8 mouse cellular contexts compared by ENCODE assay signal in genomic region chr2:129408476-129408875, GRCm38 (mm10). TPM values are rescaled to one million over a fixed set of nuclear protein-coding genes. Genes with fewer than 3 reads are reported as not detected.
DNase-seq lines count a peak whose midpoint lies in the region; ATAC-seq and TF ChIP-seq lines count a peak whose summit lies in the region.

No protein-coding gene starts in this region.

- ATAC-seq in liver, embryonic 12.5 days, result no peak
- peak; percentile 53; the same call in 1 of the 2 replicates for ATAC-seq in stomach, embryonic 15.5 days (ENCODE audit: insufficient read depth, low FRiP score, low read depth)

- H3K4me2 ChIP-seq in liver, embryonic 12.5 days, result no peak overlapping the region
- no peak overlapping the region for H3K4me2 ChIP-seq in stomach, embryonic 15.5 days

- H3K9me3 ChIP-seq in liver, embryonic 12.5 days (replicated peaks), result no peaks in the 10 kb centered on the region
- no peaks in the 10 kb centered on the region for H3K9me3 ChIP-seq in stomach, embryonic 15.5 days

- peak; percentile 87 for TF ChIP-seq CTCF in liver, adult 2 months (IDR thresholded peaks at IDR 0.05; ENCODE audit: low read depth, low read length)

- WGBS in liver, embryonic 12.5 days (ENCODE audit: insufficient replicate concordance), result 17% methylated on average over 18 of the region's 18 CpGs
- 12% methylated on average over 18 of the region's 18 CpGs for WGBS in liver, adult 2 months
- 17% methylated on average over 18 of the region's 18 CpGs for WGBS in stomach, embryonic 15.5 days

- TF ChIP-seq POLR2A in liver, adult 2 months (IDR thresholded peaks at IDR 0.05; ENCODE audit: extremely low read depth, insufficient read depth, low read length), result no peak

- no peak overlapping the region for H3K27ac ChIP-seq in liver, embryonic 12.5 days
- no peak overlapping the region for H3K27ac ChIP-seq in liver, adult 2 months (replicated peaks; ENCODE audit: insufficient read depth, low read depth, low read length)
- H3K27ac ChIP-seq in stomach, embryonic 15.5 days, result no peak overlapping the region

- no peaks in the 10 kb centered on the region for H3K79me2 ChIP-seq in liver, adult 2 months (ENCODE audit: control insufficient read depth, insufficient read depth, low read length)

- H3K4me3 ChIP-seq in liver, embryonic 12.5 days, result no peak overlapping the region
- no peak overlapping the region for H3K4me3 ChIP-seq in liver, adult 2 months (ENCODE audit: insufficient read depth, low read depth, low read length)
- no peak overlapping the region for H3K4me3 ChIP-seq in stomach, embryonic 15.5 days (replicated peaks)

- H3K27me3 ChIP-seq in liver, embryonic 12.5 days (replicated peaks), result no peaks in the 10 kb centered on the region
- H3K27me3 ChIP-seq in liver, adult 2 months (ENCODE audit: control insufficient read depth, insufficient read depth, low read length), result no peaks in the 10 kb centered on the region
- H3K27me3 ChIP-seq in stomach, embryonic 15.5 days (replicated peaks), result no peaks in the 10 kb centered on the region

- DNase-seq in liver, result peak; percentile 74
- peak; percentile 81 for DNase-seq in embryo, embryonic 10 days (ENCODE audit: low spot score)
- peak; percentile 56 to 73 for DNase-seq in gastrocnemius, postnatal 4 days (ENCODE audit: low spot score in 2 of 2)
- DNase-seq in kidney, adult 9 months, result peak; percentile 53
- no peak for DNase-seq in liver, adult 2 months (ENCODE audit: extremely low read depth, low read depth, low spot score)
- DNase-seq in natural killer cell, adult 2 months (ENCODE audit: low spot score in 2 of 2), result peak; percentile 15 to 44

- peaks cover 5% of the 10 kb centered on the region for H3K4me1 ChIP-seq in liver, embryonic 12.5 days
- no peaks in the 10 kb centered on the region for H3K4me1 ChIP-seq in liver, adult 2 months (ENCODE audit: control insufficient read depth, insufficient read depth, low read length)
- H3K4me1 ChIP-seq in stomach, embryonic 15.5 days, result no peaks in the 10 kb centered on the region

- no peak overlapping the region for H3K9ac ChIP-seq in liver, embryonic 12.5 days
- H3K9ac ChIP-seq in liver, adult 2 months (ENCODE audit: low read depth, low read length), result no peak overlapping the region
- H3K9ac ChIP-seq in stomach, embryonic 15.5 days, result no peak overlapping the region

- H3K36me3 ChIP-seq in liver, embryonic 12.5 days, result no peaks in the 10 kb centered on the region
- no peaks in the 10 kb centered on the region for H3K36me3 ChIP-seq in liver, adult 2 months (ENCODE audit: control insufficient read depth, insufficient read depth, low read length)
- no peaks in the 10 kb centered on the region for H3K36me3 ChIP-seq in stomach, embryonic 15.5 days

RNA-seq across cellular contexts. Expression of gene Il1b, which starts 37.5 kb away (rescaled TPM):
- 0.38 and 0.44 TPM in 2 replicates for polyA plus RNA-seq in liver, embryonic 12.5 days (2016; fragmentation: Nextera tagmentation; extraction: Ambion mirVana)
- total RNA-seq in gastrocnemius, postnatal 4 days (2021), result under 1 TPM in 1 of 2 experiments, not detected in 1; 0.52 TPM
- total RNA-seq in liver, adult 2 months (2014; rRNA removed), result 1.8 and 2.1 TPM in 2 replicates
- 0.39 and 0.84 TPM in 2 replicates for polyA plus RNA-seq in liver, adult 2 months (2012; rRNA removed)
- polyA plus RNA-seq in stomach, embryonic 15.5 days (2015; fragmentation: Nextera tagmentation; extraction: Ambion mirVana), result 0.15 TPM in 2 replicates
